13 mouse cellular contexts compared by ENCODE assay signal in the genomic region with DNA sequence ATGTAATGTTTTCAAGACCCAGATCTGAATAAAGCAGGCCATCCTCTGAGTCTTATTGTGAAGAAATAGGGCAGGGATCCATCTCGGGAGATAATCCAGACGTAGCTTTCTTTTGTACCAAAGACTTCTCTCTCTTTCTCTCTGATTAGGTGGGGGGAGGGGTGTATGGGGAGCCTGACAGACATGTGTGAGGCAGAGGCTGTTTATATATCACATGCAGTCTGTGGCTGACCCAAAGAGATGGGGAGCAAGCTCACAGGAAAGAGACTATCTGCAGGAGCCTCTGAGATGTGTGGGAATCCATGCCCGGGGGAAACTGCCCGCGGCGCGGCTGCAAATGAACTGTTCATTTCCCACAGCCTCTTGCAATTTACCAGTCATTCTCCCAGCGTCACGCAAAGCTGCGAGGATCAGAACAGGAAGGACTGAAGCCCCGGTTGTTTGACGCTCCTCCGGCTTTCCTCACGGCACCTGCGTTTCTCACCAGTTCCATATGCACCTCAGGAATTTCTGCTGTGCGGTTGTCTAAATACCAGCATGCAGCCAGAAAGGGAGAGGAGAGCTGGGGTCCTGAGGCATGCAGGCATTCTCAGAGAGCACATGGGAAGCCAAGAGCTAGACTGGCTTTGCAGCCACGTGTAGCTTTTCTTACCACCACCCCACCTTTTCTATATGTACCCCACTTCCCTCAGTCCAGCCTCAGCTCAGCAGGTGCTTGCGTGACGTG.
A peak's percentile ranks its signal among the peaks of the same experiment; 100 is the strongest.
DNase-seq lines count a peak whose midpoint lies in the region; ATAC-seq lines count a peak whose summit lies in the region.
"Had no signal": no experiment of that assay in that cellular context is flagged by ENCODE, and none has a peak within 500 bp of the region (broad histone marks: within the 10 kb centered on the region; RNA-seq: fewer than 3 reads in every experiment).

No protein-coding gene starts in this region.

- 58% methylated on average over 19 of the region's 19 CpGs for WGBS in hindbrain, embryonic 13.5 days
- WGBS in midbrain, embryonic 13.5 days: 57% methylated on average over 19 of the region's 19 CpGs
- 74% methylated on average over 19 of the region's 19 CpGs for WGBS in kidney, embryonic 14.5 days

- DNase-seq in frontal cortex, postnatal 25 days (ENCODE audit: low spot score in 2 of 2): no peak
- peak; percentile 22 for DNase-seq in brain, adult 2 months (ENCODE audit: low read depth, low spot score)
- no peak for DNase-seq in thymus, postnatal 4 days
- no peak for DNase-seq in right cerebral cortex, postnatal 25 days
- DNase-seq: adrenal gland, adult 8-10 months; cerebellum, postnatal 36 days; kidney, postnatal 10 days; thymus, adult 18-20 months had no signal

- peaks cover 41% of the 10 kb centered on the region for H3K4me1 ChIP-seq in hindbrain, embryonic 13.5 days (replicated peaks)
- H3K4me1 ChIP-seq in midbrain, embryonic 13.5 days (replicated peaks): peaks cover 30% of the 10 kb centered on the region
- H3K4me1 ChIP-seq in kidney, embryonic 14.5 days (ENCODE audit: control insufficient read depth, insufficient read depth, low read length): peaks cover 4% of the 10 kb centered on the region; the same call in 1 of the 2 replicates
- H3K4me1 ChIP-seq: megakaryocyte, embryonic 14.5 days had no signal

- H3K9ac ChIP-seq in hindbrain, embryonic 13.5 days: peak overlapping the region; percentile 56
- H3K9ac ChIP-seq in midbrain, embryonic 13.5 days (replicated peaks): peak overlapping the region; percentile 20; the same call in 1 of the 2 replicates
- H3K9ac ChIP-seq in kidney, embryonic 14.5 days (ENCODE audit: low read depth, low read length): no peak overlapping the region

- no peaks in the 10 kb centered on the region for H3K36me3 ChIP-seq in hindbrain, embryonic 13.5 days
- H3K36me3 ChIP-seq in midbrain, embryonic 13.5 days: no peaks in the 10 kb centered on the region
- H3K36me3 ChIP-seq in kidney, embryonic 14.5 days (ENCODE audit: control insufficient read depth, insufficient read depth, low read length): no peaks in the 10 kb centered on the region

- H3K9me3 ChIP-seq in hindbrain, embryonic 13.5 days: no peaks in the 10 kb centered on the region
- H3K9me3 ChIP-seq in midbrain, embryonic 13.5 days: no peaks in the 10 kb centered on the region
- no peaks in the 10 kb centered on the region for H3K9me3 ChIP-seq in kidney, embryonic 14.5 days (ENCODE audit: control insufficient read depth, low read length)
- H3K9me3 ChIP-seq: megakaryocyte, embryonic 14.5 days had no signal

- no peaks in the 10 kb centered on the region for H3K27me3 ChIP-seq in hindbrain, embryonic 13.5 days
- no peaks in the 10 kb centered on the region for H3K27me3 ChIP-seq in midbrain, embryonic 13.5 days
- H3K27me3 ChIP-seq in kidney, embryonic 14.5 days (ENCODE audit: control insufficient read depth, insufficient read depth, low read length): no peaks in the 10 kb centered on the region
- H3K27me3 ChIP-seq: megakaryocyte, embryonic 14.5 days had no signal

- no peak overlapping the region for H3K4me3 ChIP-seq in hindbrain, embryonic 13.5 days
- no peak overlapping the region for H3K4me3 ChIP-seq in midbrain, embryonic 13.5 days (replicated peaks)
- no peak overlapping the region for H3K4me3 ChIP-seq in kidney, embryonic 14.5 days (ENCODE audit: low read length)
- H3K4me3 ChIP-seq: megakaryocyte, embryonic 14.5 days had no signal

- peak; percentile 47 for ATAC-seq in frontal cortex, adult (ENCODE audit: low TSS enrichment)
- ATAC-seq in hindbrain, embryonic 13.5 days (ENCODE audit: low FRiP score): peak; percentile 34; the same call in 1 of the 2 replicates
- ATAC-seq in midbrain, embryonic 13.5 days: peak; percentile 71
- ATAC-seq in kidney, embryonic 14.5 days (ENCODE audit: low FRiP score, low TSS enrichment): no peak

- H3K27ac ChIP-seq in hindbrain, embryonic 13.5 days: peak overlapping the region; percentile 82
- H3K27ac ChIP-seq in midbrain, embryonic 13.5 days: peak overlapping the region; percentile 57
- no peak overlapping the region for H3K27ac ChIP-seq in kidney, embryonic 14.5 days (ENCODE audit: low read depth, low read length)

- 0 out of 2 replicates have a peak overlapping the region, but pooled peaks have one; percentile 15 for H3K4me2 ChIP-seq in hindbrain, embryonic 13.5 days
- peak overlapping the region; percentile 17; the same call in 1 of the 2 replicates for H3K4me2 ChIP-seq in midbrain, embryonic 13.5 days (replicated peaks)
- no peak overlapping the region for H3K4me2 ChIP-seq in kidney, embryonic 14.5 days (replicated peaks; ENCODE audit: low read depth, low read length)
